Mouse (Mus musculus) right cerebral cortex, adult 18-20 months (tissue): Measurements from ENCODE around the gene Tex37.

Experiments used
- DNase-seq: peaks from one replicate; pipeline ENCODE4 v3.0.0; 2022; ENCODE audit warnings: mixed read lengths

Gene Tex37

DNA sequence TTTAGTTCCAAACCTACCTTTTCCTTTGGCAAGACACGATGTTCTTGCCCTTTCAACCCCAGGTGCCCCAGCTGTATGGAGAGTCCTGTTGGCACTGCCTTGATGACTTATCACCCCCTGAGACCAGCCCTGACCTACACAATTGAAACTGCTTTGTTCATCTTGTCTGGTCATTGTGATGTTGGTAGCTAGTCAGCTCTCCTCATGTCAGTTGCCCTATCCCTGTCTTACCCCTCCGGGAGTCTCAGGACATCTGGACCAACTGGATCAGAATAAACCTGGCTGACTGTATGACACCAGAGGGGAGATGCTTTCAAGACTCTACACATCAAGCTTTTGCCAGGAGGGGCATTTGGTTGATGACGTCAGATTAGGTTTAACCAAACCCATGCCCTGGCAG lies at the start of gene Tex37:
Gene Tex37 (minus strand): TSS at position 101 of the 400 bp plus-strand sequence.
- no peak for DNase-seq

DNA sequence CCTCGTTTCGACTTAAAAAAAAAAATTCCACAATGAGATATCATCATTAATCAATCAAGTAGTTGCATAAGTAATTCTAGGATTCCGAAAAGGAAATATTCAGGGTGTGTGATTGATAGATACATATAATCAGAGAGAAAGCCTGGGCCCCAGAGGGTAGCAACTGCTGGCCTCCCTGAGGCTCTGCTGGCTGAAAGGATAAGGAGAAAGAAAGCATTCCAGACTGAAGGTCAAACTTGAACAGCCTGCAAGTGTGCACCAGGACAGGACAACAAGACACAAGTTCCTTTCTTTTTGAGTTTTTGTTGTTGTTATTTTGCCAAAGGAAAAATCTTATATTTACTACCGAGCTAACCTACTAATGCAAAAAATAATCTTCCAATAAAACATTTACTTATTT lies 49.6 kb upstream of the Tex37 start:
- no peak for DNase-seq

- DNase-seq = no peak
These were observed 48.7 kb upstream of the Tex37 start for GRCm38 (mm10) chr6:70967422-70967821.

DNA sequence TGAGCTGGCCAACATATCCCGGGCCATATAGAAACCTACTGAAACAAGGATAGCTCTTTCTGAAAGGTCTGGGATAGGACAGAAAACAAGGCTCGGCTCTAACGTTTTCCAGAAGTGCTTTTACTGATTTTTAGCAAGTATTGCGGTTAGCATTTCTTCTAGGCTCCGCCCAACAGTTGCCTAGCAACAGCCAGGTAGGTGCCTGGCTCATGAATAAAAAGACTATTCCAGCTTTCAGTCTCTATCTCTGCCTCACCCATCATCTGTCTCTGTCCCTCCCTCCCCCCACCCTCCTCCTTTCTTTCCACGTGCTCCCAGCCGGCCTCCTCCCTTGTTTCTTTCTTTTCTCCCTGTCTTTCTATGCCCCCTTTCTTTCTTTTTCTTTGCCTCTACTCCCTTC lies 47.0 kb upstream of the Tex37 start:
- no peak for DNase-seq

- no peak for DNase-seq
These were observed 45.5 kb upstream of the Tex37 start for GRCm38 (mm10) chr6:70964116-70964830.

DNA sequence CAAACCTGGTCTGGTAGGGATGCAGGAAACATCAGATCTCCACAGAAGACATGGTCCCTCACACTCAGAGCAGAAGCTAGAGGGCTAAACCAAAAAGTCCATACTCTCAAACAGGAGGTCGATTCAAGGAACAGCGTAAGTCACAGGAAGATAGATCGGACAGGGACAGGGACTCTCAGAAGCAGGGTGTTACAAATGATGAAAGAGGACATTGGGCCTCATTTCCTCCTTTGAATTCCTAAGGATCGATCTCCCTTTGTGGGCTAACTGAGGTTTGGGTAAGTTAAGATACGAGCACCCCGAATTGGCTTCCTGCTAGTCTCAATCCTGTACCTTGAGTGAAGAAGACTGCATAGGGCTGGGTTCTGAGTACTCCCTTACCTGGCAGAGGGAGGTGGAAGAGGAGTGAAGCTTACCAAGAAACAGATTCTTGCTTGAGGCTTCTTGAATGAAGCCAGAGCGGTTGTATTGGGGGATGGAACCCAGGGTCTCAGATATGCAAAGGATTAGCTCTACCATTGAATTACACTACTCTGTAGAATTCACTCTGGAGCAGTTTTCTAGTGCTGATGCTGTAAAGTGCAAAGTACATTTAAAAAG lies 38.7 kb upstream of the Tex37 start:
- DNase-seq = no peak

DNA sequence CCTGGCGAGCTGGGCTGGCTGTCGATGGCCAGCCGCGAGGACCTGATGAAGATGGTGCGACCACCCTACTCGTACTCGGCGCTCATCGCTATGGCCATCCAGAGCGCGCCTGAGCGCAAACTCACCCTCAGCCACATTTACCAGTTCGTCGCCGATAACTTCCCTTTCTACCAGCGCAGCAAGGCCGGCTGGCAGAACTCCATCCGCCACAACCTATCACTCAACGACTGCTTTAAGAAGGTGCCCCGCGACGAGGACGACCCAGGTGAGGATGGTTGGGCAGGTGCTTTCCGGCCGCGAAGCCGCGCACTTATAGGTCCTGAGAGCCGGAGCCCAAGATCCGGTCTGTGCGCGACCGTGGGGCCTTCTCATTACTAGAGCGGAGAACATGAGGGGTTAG lies 38.2 kb upstream of the Tex37 start:
- DNase-seq = no peak

DNA sequence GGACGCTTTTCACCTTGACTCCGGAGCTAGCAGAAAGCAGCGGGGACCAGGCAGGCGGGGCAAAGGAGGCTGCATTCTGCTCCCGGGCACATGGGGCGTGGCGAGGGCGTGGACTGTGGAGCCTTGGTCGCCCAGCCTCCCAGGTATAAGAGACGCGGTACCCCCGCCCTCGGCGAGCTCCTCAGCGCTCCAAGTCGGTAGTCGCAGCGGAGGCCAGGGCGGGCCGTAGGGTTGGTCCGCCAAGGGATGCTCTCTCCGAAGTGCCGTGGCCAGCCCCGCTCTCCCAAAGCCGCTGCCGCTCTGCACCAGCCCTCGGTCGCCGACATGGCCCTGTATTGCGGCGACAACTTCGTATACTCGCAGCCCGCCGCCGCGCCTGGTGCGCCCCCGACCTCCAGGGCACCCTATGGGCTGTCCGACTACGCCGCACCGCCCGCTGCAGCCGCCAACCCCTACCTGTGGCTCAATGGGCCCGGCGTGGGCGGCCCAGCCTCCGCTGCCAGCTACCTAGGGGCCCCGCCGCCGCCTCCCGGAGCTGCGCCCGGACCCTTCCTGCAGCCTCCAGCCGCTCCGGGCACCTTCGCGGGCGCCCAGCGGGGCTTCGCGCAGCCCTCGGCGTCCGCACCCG lies 37.7 kb upstream of the Tex37 start, which contains the start of gene Foxi3:
Gene Foxi3 (plus strand): TSS at position 247 of the 628 bp plus-strand sequence.
- DNase-seq = peak; percentile 4

DNA sequence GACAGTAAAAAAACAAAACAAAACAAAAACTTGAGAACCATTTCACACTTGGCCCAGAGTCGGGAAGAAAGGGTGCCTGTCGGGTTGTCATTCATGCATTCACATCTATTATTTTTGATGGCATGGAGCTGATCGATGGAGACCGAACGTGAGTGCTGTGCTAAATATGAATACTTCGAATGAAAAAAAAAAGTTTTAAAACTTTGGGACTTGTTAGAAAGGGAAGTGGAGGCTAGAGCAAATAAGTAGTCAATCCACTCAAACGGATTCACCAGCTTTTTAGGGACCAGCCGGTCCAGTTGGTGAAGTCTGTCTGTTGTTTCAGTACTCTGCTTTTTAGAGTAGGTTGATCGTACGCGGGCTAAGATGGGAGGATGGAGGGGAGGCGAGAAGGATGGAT lies 37.1 kb upstream of the Tex37 start:
- no peak for DNase-seq

DNA sequence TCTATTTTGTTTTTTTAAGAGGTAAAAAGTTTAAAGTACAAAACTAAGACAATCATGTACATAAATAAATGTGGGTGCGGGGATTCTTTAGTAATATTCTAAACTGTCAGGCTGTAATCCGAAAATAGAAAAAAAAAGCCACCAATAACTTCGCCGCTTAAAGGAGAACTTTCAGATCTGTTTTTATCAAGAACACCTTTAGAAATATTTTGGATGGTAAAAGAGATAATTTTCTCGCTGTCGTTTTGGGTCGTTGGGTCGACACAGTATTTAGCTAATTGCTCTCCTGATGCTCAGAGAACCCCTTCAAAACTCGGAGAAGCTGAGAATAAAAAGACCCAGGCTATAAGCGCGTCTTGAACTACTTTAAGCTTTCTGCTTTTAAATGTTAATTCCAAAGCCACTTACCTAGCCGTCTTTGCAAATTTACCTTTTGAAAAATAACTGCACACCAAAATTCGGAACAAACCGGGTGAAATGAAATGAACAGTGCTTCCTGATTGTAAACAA lies 36.6 kb upstream of the Tex37 start:
- DNase-seq = no peak

- DNase-seq = peak; percentile 6
These were observed 35.3 kb upstream of the Tex37 start for GRCm38 (mm10) chr6:70954040-70954439.

GRCm38 (mm10) chr6:70953274-70953673 lies 34.5 kb upstream of the Tex37 start:
- DNase-seq = no peak

DNA sequence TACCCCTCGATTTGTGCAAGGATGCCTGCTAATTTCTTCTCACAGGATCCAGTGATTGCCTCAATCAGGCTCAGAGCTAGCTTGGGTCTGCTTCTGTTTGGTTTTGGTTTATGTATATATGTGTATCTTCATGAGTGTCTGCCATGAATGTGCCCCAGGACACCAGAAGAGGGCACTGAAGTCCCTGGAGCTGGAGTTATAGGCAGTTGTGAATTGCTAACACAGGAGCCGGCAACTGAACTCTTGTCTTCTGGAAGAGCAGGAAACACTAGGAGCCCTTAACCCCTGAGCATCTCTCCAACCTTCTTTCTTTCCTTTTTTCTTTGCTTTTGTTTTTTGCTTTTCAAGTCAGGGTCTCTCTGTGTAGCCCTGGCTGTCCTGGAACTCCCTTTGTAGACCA lies 13.1 kb upstream of the Tex37 start:
- no peak for DNase-seq

GRCm38 (mm10) chr6:70921274-70922074 lies 2.7 kb upstream of the Tex37 start:
- peak; percentile 26 for DNase-seq

DNA sequence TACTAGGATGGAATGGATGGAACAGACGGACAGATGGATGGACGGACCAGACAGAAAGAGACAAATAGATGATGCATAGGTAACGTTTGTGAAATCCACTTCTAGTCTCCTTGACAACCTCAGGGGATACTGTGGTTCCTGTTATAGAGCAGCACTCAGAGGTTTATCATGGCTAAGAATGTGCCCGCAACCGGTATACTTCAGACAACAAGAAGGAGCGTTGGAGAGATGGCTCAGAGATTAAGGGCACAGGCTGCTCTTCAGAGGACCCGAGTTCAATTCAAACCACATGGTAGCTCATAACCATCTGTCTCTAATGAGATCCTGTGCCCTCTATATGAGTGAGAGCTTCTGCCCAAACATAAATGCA lies 6.3 kb downstream of the Tex37 start:
- no peak for DNase-seq

DNA sequence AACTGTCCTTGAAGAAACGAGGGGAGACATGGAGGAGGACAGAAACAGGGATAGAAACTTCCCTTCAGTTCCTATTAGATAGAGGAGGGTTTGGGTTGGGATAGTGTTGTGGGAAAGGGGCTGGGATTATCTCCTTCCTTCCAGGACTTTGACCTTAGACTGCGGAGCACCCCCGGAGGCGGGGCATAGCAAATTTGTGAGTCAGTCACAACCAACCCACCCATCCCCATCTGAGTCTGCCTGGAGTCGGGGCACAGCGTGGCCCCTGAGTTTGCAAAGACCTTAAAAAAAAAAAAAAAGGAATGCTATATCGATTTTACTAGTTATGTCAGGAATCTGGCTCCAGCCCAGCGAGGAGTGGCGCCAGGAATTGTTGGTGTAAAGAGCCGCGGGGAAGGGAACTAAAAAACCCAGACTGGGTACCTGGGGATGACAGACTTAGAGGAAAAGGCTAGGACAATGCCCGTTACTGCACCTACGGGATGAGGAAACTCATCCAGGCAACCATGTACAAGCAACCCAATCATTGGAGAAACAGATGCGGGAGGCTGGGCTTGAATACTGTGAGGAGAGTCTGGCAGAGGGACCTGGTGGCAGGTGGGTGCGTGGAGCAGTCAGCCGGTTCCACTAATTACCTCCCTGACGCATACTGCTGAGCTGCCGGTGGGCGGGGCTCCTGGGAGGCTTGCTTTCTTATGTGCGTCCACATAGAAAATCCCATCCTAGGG lies 6.9 kb downstream of the Tex37 start:
- peak; percentile 38 for DNase-seq

- no peak for DNase-seq
These were observed 8.4 kb downstream of the Tex37 start for GRCm38 (mm10) chr6:70910285-70910684.

- no peak for DNase-seq
These were observed 9.2 kb downstream of the Tex37 start for GRCm38 (mm10) chr6:70909572-70909971.

DNA sequence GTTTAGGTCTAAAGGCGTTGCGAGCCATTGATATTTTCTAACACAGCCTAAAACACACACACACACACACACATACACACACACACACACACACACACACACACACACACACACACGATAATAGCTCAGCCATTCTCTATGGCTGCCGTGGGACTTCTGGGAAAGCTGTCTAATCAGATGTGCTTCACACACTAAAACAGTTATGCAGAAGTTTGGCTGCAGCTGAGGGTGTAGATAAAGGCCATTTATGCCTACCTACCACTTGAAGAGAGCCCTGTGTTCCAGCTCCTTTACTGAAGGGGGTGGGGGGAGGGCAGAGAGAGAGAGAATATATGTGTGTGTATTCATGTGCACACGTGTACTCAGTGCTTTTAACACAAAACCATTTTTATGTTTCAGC lies 15.0 kb downstream of the Tex37 start:
- DNase-seq = no peak

DNA sequence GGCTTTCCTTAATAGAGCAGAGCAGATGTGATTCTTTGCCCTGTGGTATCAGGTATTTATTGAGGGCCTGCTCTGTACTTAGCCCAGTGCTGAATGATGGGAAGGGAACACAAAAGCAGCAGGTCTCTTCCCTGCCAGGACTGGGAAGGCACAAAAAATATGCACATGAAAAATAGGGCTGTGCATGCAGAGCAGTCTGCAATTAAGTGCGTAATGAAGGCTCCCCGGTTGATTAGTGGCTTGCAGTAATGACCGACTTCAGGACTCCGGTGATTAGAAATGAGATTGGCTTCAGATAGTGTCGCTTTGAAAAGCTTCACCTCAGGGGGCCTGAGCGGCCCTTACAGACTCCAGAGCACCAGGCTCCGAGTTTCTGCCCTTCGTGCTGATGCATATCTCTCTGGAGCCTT lies 19.1 kb downstream of the Tex37 start:
- DNase-seq = no peak

- no peak for DNase-seq
These were observed 20.6 kb downstream of the Tex37 start for GRCm38 (mm10) chr6:70898166-70898565.

DNA sequence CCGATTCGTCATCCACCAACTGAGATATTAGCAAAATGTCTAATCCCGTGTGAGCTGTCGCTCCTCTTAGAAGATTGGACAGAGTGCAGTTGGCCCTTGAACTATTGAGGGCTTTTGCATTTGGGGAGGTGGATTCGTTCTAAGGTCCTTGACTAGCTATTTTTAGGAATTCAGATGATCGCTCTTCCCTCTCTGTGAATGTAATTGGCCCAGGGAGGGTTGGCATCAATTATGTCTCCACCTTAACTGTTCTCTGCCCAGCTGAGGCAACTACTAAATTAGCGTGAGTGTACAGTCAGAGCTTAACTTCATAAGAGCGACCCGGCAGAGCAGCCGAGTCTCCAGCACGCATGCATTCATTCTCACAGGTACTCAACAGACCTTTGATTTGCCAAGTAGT lies 30.7 kb downstream of the Tex37 start:
- DNase-seq = no peak
